Mouse (Mus musculus) bone marrow, adult 2 months (tissue): ENCODE measurements around the gene Fam19a3.

Experiments used
- CTCF ChIP-seq: fragments of 200-500 bp; IDR thresholded peaks from 2 replicates; pipeline ENCODE4 v1.5.1; 2011; ENCODE audit warnings: low read length, control low read depth; ENCODE audit not compliant: control insufficient read depth, insufficient read depth
- POLR2A ChIP-seq: fragments of 200-500 bp; IDR thresholded peaks from 2 replicates; pipeline ENCODE4 v1.6.1; 2011; ENCODE audit warnings: low read depth, mild to moderate bottlenecking, control low read depth, low read length, borderline replicate concordance; ENCODE audit not compliant: control insufficient read depth

- TF ChIP-seq CTCF (no peak), POLR2A (no peak)
Measured at GRCm38 (mm10) chr3:104800681-104801080, 19.0 kb upstream of the Fam19a3 start.
